Mouse (Mus musculus) CH12.LX (cell line): Measurements from ENCODE around the gene Gatad2a. TPM values are rescaled to one million over a fixed set of nuclear protein-coding genes. Genes with fewer than 3 reads are reported as not detected.

Experiments used
- DNase-seq: peaks from one replicate; pipeline ENCODE4 v3.0.0-alpha.2; 2013; ENCODE audit errors: extremely low read depth
- H3K27ac ChIP-seq: 2 replicates; pipeline ENCODE4 v1.5.1; 2012; ENCODE audit warnings: low read depth, mild to moderate bottlenecking, control low read depth, moderate library complexity; ENCODE audit not compliant: insufficient read depth
- H3K27me3 ChIP-seq: replicated peaks from 2 replicates; pipeline ENCODE3; 2012; ENCODE audit warnings: inconsistent platforms
- H3K36me3 ChIP-seq, 2 experiments: replicated peaks in 1 of 2; 2 replicates each; pipeline versions ENCODE3 to v1.6.1; 2012; ENCODE audit warnings: inconsistent platforms in 1 of 2, low read length in 1 of 2, mild to moderate bottlenecking in 1 of 2, mixed read lengths in 1 of 2, moderate library complexity in 1 of 2; ENCODE audit not compliant: control insufficient read depth in 1 of 2, insufficient read depth in 1 of 2
- H3K4me1 ChIP-seq, 2 experiments: 2 replicates each; pipeline ENCODE4 v1.6.1; 2012; ENCODE audit warnings: inconsistent platforms in 1 of 2, moderate library complexity in 1 of 2; ENCODE audit not compliant: insufficient read depth in 2 of 2, control insufficient read depth in 1 of 2
- H3K4me2 ChIP-seq: 2 replicates; pipeline ENCODE4 v1.6.1; 2012; ENCODE audit warnings: low read depth, mild to moderate bottlenecking, control low read depth; ENCODE audit not compliant: poor library complexity, insufficient read depth, severe bottlenecking
- H3K4me3 ChIP-seq, 3 experiments: fragments of 150-350 bp in 1 of 3; sonication (generic) in 1 of 3; replicated peaks in 1 of 3; 2 replicates each; pipeline versions ENCODE3 to v1.5.1; 2011 to 2012; ENCODE audit warnings: low read depth in 2 of 3, low read length in 2 of 3, mild to moderate bottlenecking in 2 of 3, moderate library complexity in 2 of 3, control low read depth in 1 of 3, improper control_type of control experiment in 1 of 3, inconsistent platforms in 1 of 3, mixed read lengths in 1 of 3; ENCODE audit not compliant: poor library complexity in 1 of 3
- H3K79me2 ChIP-seq: replicated peaks from 2 replicates; pipeline ENCODE4 v1.6.1; 2012; ENCODE audit warnings: mild to moderate bottlenecking, moderate library complexity; ENCODE audit not compliant: control insufficient read depth, poor library complexity, insufficient read depth, severe bottlenecking; ENCODE audit errors: extremely low read depth
- H3K9ac ChIP-seq: 2 replicates; pipeline ENCODE4 v1.6.1; 2012; ENCODE audit warnings: low read depth, mild to moderate bottlenecking, control low read depth, moderate library complexity; ENCODE audit not compliant: insufficient read depth
- H3K9me3 ChIP-seq: replicated peaks from 2 replicates; pipeline ENCODE3; 2012; ENCODE audit warnings: low read length, inconsistent platforms, mixed read lengths
- BHLHE40 ChIP-seq: IDR thresholded peaks from 2 replicates; pipeline ENCODE4 v1.6.1; 2011; ENCODE audit warnings: mild to moderate bottlenecking, low read depth, low read length, improper control_type of control experiment
- CHD1 ChIP-seq: IDR thresholded peaks from 2 replicates; pipeline ENCODE4 v1.6.1; 2012; ENCODE audit warnings: low read depth, low read length, improper control_type of control experiment, inconsistent platforms
- CHD2 ChIP-seq: IDR thresholded peaks from 2 replicates; pipeline ENCODE4 v1.6.1; 2011; ENCODE audit warnings: low read length, improper control_type of control experiment
- CTCF ChIP-seq, 2 experiments: IDR thresholded peaks in 1 of 2; conservative IDR thresholded peaks in 1 of 2; 2 replicates each; pipeline ENCODE4 v1.5.1; 2011 to 2012; ENCODE audit warnings: low read depth in 2 of 2, low read length in 2 of 2, improper control_type of control experiment in 1 of 2, inconsistent platforms in 1 of 2, mild to moderate bottlenecking in 1 of 2, moderate library complexity in 1 of 2
- ELF1 ChIP-seq: IDR thresholded peaks from 2 replicates; pipeline ENCODE4 v1.6.1; 2014; ENCODE audit warnings: low read depth, mild to moderate bottlenecking, inconsistent platforms, low read length, improper control_type of control experiment
- ETS1 ChIP-seq: conservative IDR thresholded peaks from 2 replicates; pipeline ENCODE4 v1.6.1; 2012; ENCODE audit warnings: low read depth, mild to moderate bottlenecking, inconsistent platforms, low read length, improper control_type of control experiment, moderate library complexity
- GABPA ChIP-seq: IDR thresholded peaks from 2 replicates; pipeline ENCODE4 v1.6.1; 2012; ENCODE audit warnings: low read depth, low read length, improper control_type of control experiment, inconsistent platforms; ENCODE audit not compliant: insufficient replicate concordance
- HCFC1 ChIP-seq: IDR thresholded peaks from 2 replicates; pipeline ENCODE4 v1.6.1; 2012; ENCODE audit warnings: low read depth, mild to moderate bottlenecking, inconsistent platforms, low read length, improper control_type of control experiment
- JUND ChIP-seq: conservative IDR thresholded peaks from 2 replicates; pipeline ENCODE4 v1.6.1; 2011; ENCODE audit warnings: low read depth, low read length, improper control_type of control experiment
- KAT2A ChIP-seq: IDR thresholded peaks from 2 replicates; pipeline ENCODE4 v1.6.1; 2012; ENCODE audit warnings: low read length, improper control_type of control experiment, inconsistent platforms; ENCODE audit not compliant: insufficient replicate concordance
- MAX ChIP-seq: IDR thresholded peaks from 2 replicates; pipeline ENCODE4 v1.6.1; 2011; ENCODE audit warnings: low read length, improper control_type of control experiment
- NELFE ChIP-seq: IDR thresholded peaks from 2 replicates; pipeline ENCODE4 v1.6.1; 2011; ENCODE audit warnings: low read depth, low read length, improper control_type of control experiment
- NRF1 ChIP-seq: IDR thresholded peaks from 2 replicates; pipeline ENCODE4 v1.6.1; 2014; ENCODE audit warnings: low read depth, mild to moderate bottlenecking, inconsistent platforms, low read length, improper control_type of control experiment, moderate library complexity
- POLR2A ChIP-seq: IDR thresholded peaks from 2 replicates; pipeline ENCODE4 v1.6.1; 2011; ENCODE audit warnings: low read depth, mild to moderate bottlenecking, improper control_type of control experiment, low read length
- POLR2AphosphoS2 ChIP-seq: IDR thresholded peaks from 2 replicates; pipeline ENCODE4 v1.6.1; 2011; ENCODE audit warnings: low read depth, low read length, improper control_type of control experiment
- RAD21 ChIP-seq: IDR thresholded peaks from 2 replicates; pipeline ENCODE4 v1.6.1; 2011; ENCODE audit warnings: low read depth, mild to moderate bottlenecking, low read length, improper control_type of control experiment, moderate library complexity
- SIN3A ChIP-seq: IDR thresholded peaks from 2 replicates; pipeline ENCODE4 v1.6.1; 2012; ENCODE audit warnings: low read length, improper control_type of control experiment, inconsistent platforms
- TCF12 ChIP-seq: IDR thresholded peaks from 2 replicates; pipeline ENCODE4 v1.6.1; 2014; ENCODE audit warnings: low read depth, mild to moderate bottlenecking, inconsistent platforms, low read length, improper control_type of control experiment
- ZC3H11A ChIP-seq: IDR thresholded peaks from 2 replicates; pipeline ENCODE4 v1.6.1; 2012; ENCODE audit warnings: low read depth, mild to moderate bottlenecking, inconsistent platforms, low read length, improper control_type of control experiment
- ZKSCAN1 ChIP-seq: IDR thresholded peaks from 2 replicates; pipeline ENCODE4 v1.6.1; 2012; ENCODE audit warnings: low read depth, inconsistent platforms, low read length, improper control_type of control experiment, borderline replicate concordance
- ZNF384 ChIP-seq: IDR thresholded peaks from 2 replicates; pipeline ENCODE4 v1.6.1; 2012; ENCODE audit warnings: low read depth, low read length, improper control_type of control experiment, inconsistent platforms
- dilution Hi-C: fragments of 300-500 bp; cut with MboI; formaldehyde crosslinking; loops from 2 replicates; pipeline ENCODE4 v1.14.3; 2020; ENCODE audit warnings: low sequenced_read_pairs; ENCODE audit not compliant: extremely low pct_unique_long_range_greater_than_20kb, extremely low pct_ligation_motif_present
- in situ Hi-C: fragments of 300-500 bp; cut with MboI; formaldehyde crosslinking; loops from 3 replicates; pipeline ENCODE4 v1.14.3; 2019; ENCODE audit warnings: low sequenced_read_pairs, low pct_ligation_motif_present, low pct_unique_long_range_greater_than_20kb, mixed read lengths
- polyA plus RNA-seq: library from polyadenylated mRNA; unstranded; fragments of >175 nt; gene quantifications from 2 replicates; pipeline ENCODE4 v1.2.1, GENCODE M21; 2012; ENCODE audit warnings: low read depth; ENCODE audit not compliant: insufficient read length
- total RNA-seq, 2 experiments: library from RNA; depleted of rRNA; stranded (reverse); fragments of 300-350 nt in 1 of 2; fragments of >200 nt in 1 of 2; gene quantifications; 2 replicates each; pipeline ENCODE4 v1.2.3; 2012 to 2014

The Gatad2a gene
- total and polyA plus RNA-seq, 3 experiments = 35.7 to 95.1 (median 70.8) TPM

DNA sequence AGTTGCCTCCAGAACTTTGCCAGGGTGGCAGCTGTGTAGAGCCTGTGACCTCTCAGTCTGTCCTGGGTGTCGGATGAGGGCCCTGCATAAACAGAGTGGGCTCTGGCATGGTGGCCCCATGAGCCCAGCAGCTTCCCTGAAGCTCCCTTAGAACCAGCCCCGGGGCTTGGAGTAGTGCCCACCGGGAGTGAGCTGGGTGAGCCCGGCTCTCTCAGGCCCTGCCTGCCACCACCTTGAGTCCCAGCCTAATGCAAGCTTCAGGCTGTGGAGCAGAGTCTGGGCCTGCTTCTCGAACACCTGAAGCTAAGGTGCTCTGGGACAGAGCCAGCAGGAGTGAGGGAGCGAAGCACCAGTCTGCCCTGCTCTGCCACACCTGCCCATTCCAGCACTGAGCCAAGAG, 125.3 kb downstream of the Gatad2a start:
- Histone ChIP-seq H3K4me3 (no peak overlapping the region), H3K9me3 (no peaks in the 10 kb centered on the region), H3K79me2 (no peaks in the 10 kb centered on the region), H3K27ac (no peak overlapping the region), H3K4me2 (no peak overlapping the region), H3K4me1 (no peaks in the 10 kb centered on the region)
- dilution Hi-C loops = no loop called here
- DNase-seq = no peak
- no peak for TF ChIP-seq CHD2
- no peak for TF ChIP-seq TCF12
- no peak for TF ChIP-seq SIN3A
- TF ChIP-seq GABPA = no peak
- TF ChIP-seq CTCF (conservative IDR thresholded peaks at IDR 0.05 in 1 of 2, IDR thresholded peaks at IDR 0.05 in 1 of 2; ENCODE audit: low read depth in 2 of 2, low read length in 2 of 2) = no peak
- no peak for TF ChIP-seq NELFE
- TF ChIP-seq NRF1 = no peak
- TF ChIP-seq ZNF384 = no peak
- no peak for TF ChIP-seq POLR2AphosphoS2
- no peak for TF ChIP-seq ETS1
- no peak for TF ChIP-seq KAT2A
- TF ChIP-seq MAX = no peak
- no peak for TF ChIP-seq ZKSCAN1
- no peak for TF ChIP-seq JUND
- no peak for TF ChIP-seq ZC3H11A
- no peak for TF ChIP-seq BHLHE40
- no peak for TF ChIP-seq RAD21
- TF ChIP-seq HCFC1 = no peak
- no peak for TF ChIP-seq CHD1
- TF ChIP-seq POLR2A = no peak
- TF ChIP-seq, all 38 proteins: peak for 0
- Histone ChIP-seq H3K27me3 (no peaks in the 10 kb centered on the region), H3K36me3 (no peaks in the 10 kb centered on the region), H3K9ac (no peak overlapping the region)
- in situ Hi-C loops = no loop called here

DNA sequence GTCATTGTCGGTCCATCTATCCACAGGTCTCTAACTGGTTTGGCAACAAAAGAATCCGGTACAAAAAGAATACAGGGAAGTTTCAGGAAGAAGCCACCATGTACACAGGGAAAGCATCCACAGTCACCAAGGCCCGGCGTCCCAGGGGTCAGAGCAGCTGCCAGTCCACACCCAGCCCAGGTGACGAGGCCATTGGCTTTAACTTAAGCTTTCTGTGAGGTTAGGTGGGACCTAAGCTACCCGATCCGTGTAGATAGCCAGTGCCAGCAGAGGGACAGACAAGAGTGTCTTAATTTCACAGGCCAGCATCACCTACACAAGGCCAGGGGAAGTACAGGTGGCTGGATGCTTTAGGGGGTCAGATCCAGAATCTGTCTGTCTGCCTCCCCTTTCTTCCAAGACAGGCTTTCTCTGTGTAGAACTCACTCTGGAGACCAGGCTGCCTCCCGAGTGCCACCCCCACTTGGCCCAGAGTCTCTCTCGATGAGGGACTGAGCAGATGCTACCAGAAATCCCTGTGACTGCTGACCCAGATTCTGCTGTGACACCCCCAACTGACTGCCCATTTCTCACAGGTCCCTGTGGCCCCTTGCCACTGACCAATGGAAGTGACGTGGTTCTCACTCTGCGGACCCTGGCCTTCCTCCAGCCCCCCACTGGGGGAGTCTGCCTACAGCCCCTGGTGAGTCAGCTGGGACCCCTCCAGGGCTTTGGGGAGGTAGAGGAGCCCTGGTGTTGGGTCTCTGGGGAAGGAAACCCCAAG, 126.0 kb downstream of the Gatad2a start:
- H3K79me2 ChIP-seq = no peaks in the 10 kb centered on the region
- H3K4me3 ChIP-seq = no peak overlapping the region
- H3K4me2 ChIP-seq = no peak overlapping the region
- H3K27ac ChIP-seq = no peak overlapping the region
- H3K4me1 ChIP-seq = no peaks in the 10 kb centered on the region
- H3K9me3 ChIP-seq = no peaks in the 10 kb centered on the region
- no peak overlapping the region for H3K9ac ChIP-seq
- H3K36me3 ChIP-seq = no peaks in the 10 kb centered on the region
- no peak for TF ChIP-seq ELF1
- no peak for TF ChIP-seq NRF1
- TF ChIP-seq ZC3H11A = no peak
- no peak for TF ChIP-seq POLR2AphosphoS2
- TF ChIP-seq, all 38 proteins: peak for 0
- no peaks in the 10 kb centered on the region for H3K27me3 ChIP-seq
- no peak for DNase-seq
- in situ Hi-C loops (no loop called here), dilution Hi-C loops (no loop called here)
